Mouse (Mus musculus): ENCODE measurements around the gene Inf2. TPM values are rescaled to one million over a fixed set of nuclear protein-coding genes. Genes with fewer than 3 reads are reported as not detected.

Gene Inf2
- polyA plus RNA-seq, 1 experiment from 2014 or later = 2.7 TPM

GRCm38 (mm10) chr12:112623742-112624141, 35.2 kb downstream of the Inf2 start:
- H3K4me1 ChIP-seq (ENCODE audit: control insufficient read depth, low read depth, low read length) = peaks cover 8% of the 10 kb centered on the region
- H3K9ac ChIP-seq (ENCODE audit: low read depth, low read length) = no peak overlapping the region
- ATAC-seq (ENCODE audit: low read depth) = peak; percentile 20; the same call in 1 of the 2 replicates
- no peaks in the 10 kb centered on the region for H3K9me3 ChIP-seq (replicated peaks; ENCODE audit: control insufficient read depth, low read length)
- H3K4me3 ChIP-seq (ENCODE audit: low read depth, low read length) = no peak overlapping the region
- H3K36me3 ChIP-seq (ENCODE audit: control insufficient read depth, insufficient read depth) = no peaks in the 10 kb centered on the region
- H3K4me2 ChIP-seq (ENCODE audit: low read depth, low read length) = no peak overlapping the region
- peaks cover 16% of the 10 kb centered on the region for H3K27me3 ChIP-seq (ENCODE audit: control insufficient read depth, insufficient read depth, low read depth, low read length)
- 19% methylated on average over 2 of the region's 2 CpGs for WGBS (ENCODE audit: insufficient replicate concordance)
- H3K27ac ChIP-seq (ENCODE audit: low read length) = no peak overlapping the region

GRCm38 (mm10) chr12:112625700-112626099, 37.1 kb downstream of the Inf2 start:
- Histone ChIP-seq H3K4me2 (ENCODE audit: low read depth, low read length) (no peak overlapping the region), H3K4me3 (ENCODE audit: low read depth, low read length) (no peak overlapping the region), H3K36me3 (ENCODE audit: control insufficient read depth, insufficient read depth) (no peaks in the 10 kb centered on the region), H3K9me3 (replicated peaks; ENCODE audit: control insufficient read depth, low read length) (no peaks in the 10 kb centered on the region), H3K27me3 (ENCODE audit: control insufficient read depth, insufficient read depth, low read depth, low read length) (peaks cover 6% of the 10 kb centered on the region), H3K4me1 (ENCODE audit: control insufficient read depth, low read depth, low read length) (peaks cover 15% of the 10 kb centered on the region), H3K27ac (ENCODE audit: low read length) (no peak overlapping the region), H3K9ac (ENCODE audit: low read depth, low read length) (no peak overlapping the region)
- no peak for ATAC-seq (ENCODE audit: low read depth)
- WGBS (ENCODE audit: insufficient replicate concordance) = 69% methylated on average over 4 of the region's 4 CpGs

- WGBS (ENCODE audit: insufficient replicate concordance) = 57% methylated on average over 6 of the region's 6 CpGs
- no peak for ATAC-seq (ENCODE audit: low read depth)
- Histone ChIP-seq H3K4me3 (ENCODE audit: low read depth, low read length) (no peak overlapping the region), H3K27ac (ENCODE audit: low read length) (no peak overlapping the region), H3K9me3 (replicated peaks; ENCODE audit: control insufficient read depth, low read length) (no peaks in the 10 kb centered on the region), H3K36me3 (ENCODE audit: control insufficient read depth, insufficient read depth) (no peaks in the 10 kb centered on the region), H3K9ac (ENCODE audit: low read depth, low read length) (no peak overlapping the region), H3K4me1 (ENCODE audit: control insufficient read depth, low read depth, low read length) (peaks cover 18% of the 10 kb centered on the region), H3K27me3 (ENCODE audit: control insufficient read depth, insufficient read depth, low read depth, low read length) (peaks cover 2% of the 10 kb centered on the region), H3K4me2 (ENCODE audit: low read depth, low read length) (no peak overlapping the region)
These were observed 37.9 kb downstream of the Inf2 start for GRCm38 (mm10) chr12:112626455-112626854.

- no peak for ATAC-seq (ENCODE audit: low read depth)
- Histone ChIP-seq H3K36me3 (ENCODE audit: control insufficient read depth, insufficient read depth) (no peaks in the 10 kb centered on the region), H3K4me3 (ENCODE audit: low read depth, low read length) (no peak overlapping the region), H3K4me2 (ENCODE audit: low read depth, low read length) (no peak overlapping the region), H3K27ac (ENCODE audit: low read length) (no peak overlapping the region), H3K4me1 (ENCODE audit: control insufficient read depth, low read depth, low read length) (peaks cover 27% of the 10 kb centered on the region), H3K27me3 (ENCODE audit: control insufficient read depth, insufficient read depth, low read depth, low read length) (no peaks in the 10 kb centered on the region), H3K9ac (ENCODE audit: low read depth, low read length) (no peak overlapping the region), H3K9me3 (replicated peaks; ENCODE audit: control insufficient read depth, low read length) (no peaks in the 10 kb centered on the region)
- WGBS (ENCODE audit: insufficient replicate concordance) = 54% methylated on average over 7 of the region's 7 CpGs
These were observed 38.7 kb downstream of the Inf2 start for GRCm38 (mm10) chr12:112627097-112627881.

- H3K36me3 ChIP-seq (ENCODE audit: control insufficient read depth, insufficient read depth) = no peaks in the 10 kb centered on the region
- H3K4me2 ChIP-seq (ENCODE audit: low read depth, low read length) = no peak overlapping the region
- H3K4me1 ChIP-seq (ENCODE audit: control insufficient read depth, low read depth, low read length) = peaks cover 35% of the 10 kb centered on the region
- H3K27me3 ChIP-seq (ENCODE audit: control insufficient read depth, insufficient read depth, low read depth, low read length) = no peaks in the 10 kb centered on the region
- no peak overlapping the region for H3K9ac ChIP-seq (ENCODE audit: low read depth, low read length)
- ATAC-seq (ENCODE audit: low read depth) = no peak
- peak overlapping the region; percentile 53 for H3K27ac ChIP-seq (ENCODE audit: low read length)
- no peak overlapping the region for H3K4me3 ChIP-seq (ENCODE audit: low read depth, low read length)
- 43% methylated on average over 6 of the region's 6 CpGs for WGBS (ENCODE audit: insufficient replicate concordance)
- H3K9me3 ChIP-seq (replicated peaks; ENCODE audit: control insufficient read depth, low read length) = no peaks in the 10 kb centered on the region
These were observed 39.6 kb downstream of the Inf2 start for GRCm38 (mm10) chr12:112628197-112628596.

GRCm38 (mm10) chr12:112628928-112629721, 40.5 kb downstream of the Inf2 start:
- Histone ChIP-seq H3K4me2 (ENCODE audit: low read depth, low read length) (peak overlapping the region; percentile 43), H3K9me3 (replicated peaks; ENCODE audit: control insufficient read depth, low read length) (no peaks in the 10 kb centered on the region), H3K4me1 (ENCODE audit: control insufficient read depth, low read depth, low read length) (peaks cover 45% of the 10 kb centered on the region), H3K36me3 (ENCODE audit: control insufficient read depth, insufficient read depth) (no peaks in the 10 kb centered on the region), H3K27me3 (ENCODE audit: control insufficient read depth, insufficient read depth, low read depth, low read length) (no peaks in the 10 kb centered on the region), H3K4me3 (ENCODE audit: low read depth, low read length) (no peak overlapping the region; the same call in 1 of the 2 replicates), H3K27ac (ENCODE audit: low read length) (peak overlapping the region; percentile 83), H3K9ac (ENCODE audit: low read depth, low read length) (no peak overlapping the region)
- ATAC-seq (ENCODE audit: low read depth) = peak; percentile 57
- 9% methylated on average over 19 of the region's 19 CpGs for WGBS (ENCODE audit: insufficient replicate concordance)

GRCm38 (mm10) chr12:112630029-112630428, 41.4 kb downstream of the Inf2 start:
- no peak for ATAC-seq (ENCODE audit: low read depth)
- no peaks in the 10 kb centered on the region for H3K36me3 ChIP-seq (ENCODE audit: control insufficient read depth, insufficient read depth)
- no peak overlapping the region for H3K4me2 ChIP-seq (ENCODE audit: low read depth, low read length)
- H3K9me3 ChIP-seq (replicated peaks; ENCODE audit: control insufficient read depth, low read length) = no peaks in the 10 kb centered on the region
- no peak overlapping the region for H3K4me3 ChIP-seq (ENCODE audit: low read depth, low read length)
- no peak overlapping the region for H3K9ac ChIP-seq (ENCODE audit: low read depth, low read length)
- H3K27ac ChIP-seq (ENCODE audit: low read length) = no peak overlapping the region
- no peaks in the 10 kb centered on the region for H3K27me3 ChIP-seq (ENCODE audit: control insufficient read depth, insufficient read depth, low read depth, low read length)
- H3K4me1 ChIP-seq (ENCODE audit: control insufficient read depth, low read depth, low read length) = peaks cover 45% of the 10 kb centered on the region
- 77% methylated on average over 12 of the region's 12 CpGs for WGBS (ENCODE audit: insufficient replicate concordance)

GRCm38 (mm10) chr12:112630796-112631195, 42.2 kb downstream of the Inf2 start:
- H3K36me3 ChIP-seq (ENCODE audit: control insufficient read depth, insufficient read depth) = no peaks in the 10 kb centered on the region
- no peak for ATAC-seq (ENCODE audit: low read depth)
- no peak overlapping the region for H3K4me3 ChIP-seq (ENCODE audit: low read depth, low read length)
- WGBS (ENCODE audit: insufficient replicate concordance) = 56% methylated on average over 5 of the region's 5 CpGs
- H3K27ac ChIP-seq (ENCODE audit: low read length) = peak overlapping the region; percentile 33; the same call in 1 of the 2 replicates
- H3K27me3 ChIP-seq (ENCODE audit: control insufficient read depth, insufficient read depth, low read depth, low read length) = no peaks in the 10 kb centered on the region
- H3K9me3 ChIP-seq (replicated peaks; ENCODE audit: control insufficient read depth, low read length) = no peaks in the 10 kb centered on the region
- no peak overlapping the region for H3K4me2 ChIP-seq (ENCODE audit: low read depth, low read length)
- no peak overlapping the region for H3K9ac ChIP-seq (ENCODE audit: low read depth, low read length)
- H3K4me1 ChIP-seq (ENCODE audit: control insufficient read depth, low read depth, low read length) = peaks cover 45% of the 10 kb centered on the region

GRCm38 (mm10) chr12:112631472-112631871, 42.9 kb downstream of the Inf2 start:
- Histone ChIP-seq H3K9ac (ENCODE audit: low read depth, low read length) (no peak overlapping the region), H3K4me1 (ENCODE audit: control insufficient read depth, low read depth, low read length) (peaks cover 45% of the 10 kb centered on the region), H3K9me3 (replicated peaks; ENCODE audit: control insufficient read depth, low read length) (no peaks in the 10 kb centered on the region), H3K4me2 (ENCODE audit: low read depth, low read length) (no peak overlapping the region), H3K27me3 (ENCODE audit: control insufficient read depth, insufficient read depth, low read depth, low read length) (no peaks in the 10 kb centered on the region), H3K4me3 (ENCODE audit: low read depth, low read length) (no peak overlapping the region), H3K36me3 (ENCODE audit: control insufficient read depth, insufficient read depth) (no peaks in the 10 kb centered on the region), H3K27ac (ENCODE audit: low read length) (peak overlapping the region; percentile 37)
- 17% methylated on average over 1 of the region's 1 CpGs for WGBS (ENCODE audit: insufficient replicate concordance)
- no peak for ATAC-seq (ENCODE audit: low read depth)
